Mouse (Mus musculus) spleen, postnatal 36 days (tissue): ENCODE measurements around the gene Cxcr2.
A peak's percentile ranks its signal among the peaks of the same experiment; 100 is the strongest.

Source experiments
- DNase-seq, 2 experiments: peaks; one replicate each; pipeline ENCODE4 v3.0.0; 2022; ENCODE audit warnings: low spot score in 2 of 2, mixed read lengths in 1 of 2

Cxcr2 gene

DNA sequence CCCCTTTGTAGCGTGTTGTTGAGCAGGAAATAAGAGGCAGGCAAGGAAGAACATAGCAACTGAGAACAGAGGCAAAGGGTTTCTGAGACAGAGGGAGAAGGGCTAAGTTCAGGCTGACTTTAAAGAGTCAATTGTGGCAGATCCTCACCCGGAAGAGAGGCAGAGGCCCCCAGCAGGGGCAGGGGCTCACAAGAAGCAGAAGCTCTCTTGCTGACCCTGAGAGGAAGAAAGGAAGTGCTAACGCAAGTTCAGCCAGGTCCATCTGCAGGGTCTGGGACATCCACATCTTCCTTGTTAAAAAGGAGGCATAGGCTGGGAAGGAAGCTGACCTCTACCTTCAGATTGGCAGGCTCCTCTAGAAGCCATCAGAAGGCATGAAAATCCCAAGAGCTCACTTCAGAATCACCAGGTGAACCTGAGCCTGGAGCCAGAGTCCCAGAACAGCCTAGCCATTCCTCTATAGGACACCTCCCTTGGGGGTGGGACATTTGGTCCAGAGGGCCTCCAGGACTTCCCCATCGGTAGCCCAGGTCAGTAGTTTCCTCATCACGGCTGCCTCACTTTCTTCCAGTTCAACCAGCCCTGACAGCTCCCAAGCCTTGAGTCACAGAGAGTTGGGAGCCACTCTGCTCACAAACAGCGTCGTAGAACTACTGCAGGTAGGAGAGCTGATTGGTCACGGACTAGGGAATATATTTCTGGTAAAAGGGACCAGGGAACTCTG is at the start of gene Cxcr2:
Gene Cxcr2 (plus strand): TSS at position 529 of the 724 bp plus-strand sequence.
- DNase-seq = no peak

DNA sequence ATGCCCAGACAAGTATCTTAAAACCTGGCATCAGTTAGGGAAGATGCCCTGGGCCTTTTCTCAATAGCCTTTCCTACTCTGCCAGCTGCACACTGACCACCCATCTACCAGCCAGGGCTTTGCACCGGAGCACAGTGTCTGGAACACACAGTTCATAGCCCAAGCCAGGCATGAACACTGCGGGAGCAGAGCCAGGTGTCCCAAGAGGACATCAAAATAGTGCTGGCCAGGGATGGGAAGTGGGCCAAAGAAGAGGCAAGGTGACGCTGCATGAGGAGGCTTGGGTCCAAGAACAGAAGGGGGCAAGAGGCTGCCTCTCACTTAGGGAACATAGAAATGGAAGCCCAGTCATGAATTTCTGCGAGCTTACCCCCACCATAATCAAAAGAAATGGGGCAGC is 48.1 kb upstream of the Cxcr2 start:
- DNase-seq = no peak

GRCm38 (mm10) chr1:74106214-74106613 is 47.6 kb upstream of the Cxcr2 start:
- DNase-seq = no peak

- DNase-seq = no peak
Measured at GRCm38 (mm10) chr1:74107931-74108618, 45.7 kb upstream of the Cxcr2 start.

DNA sequence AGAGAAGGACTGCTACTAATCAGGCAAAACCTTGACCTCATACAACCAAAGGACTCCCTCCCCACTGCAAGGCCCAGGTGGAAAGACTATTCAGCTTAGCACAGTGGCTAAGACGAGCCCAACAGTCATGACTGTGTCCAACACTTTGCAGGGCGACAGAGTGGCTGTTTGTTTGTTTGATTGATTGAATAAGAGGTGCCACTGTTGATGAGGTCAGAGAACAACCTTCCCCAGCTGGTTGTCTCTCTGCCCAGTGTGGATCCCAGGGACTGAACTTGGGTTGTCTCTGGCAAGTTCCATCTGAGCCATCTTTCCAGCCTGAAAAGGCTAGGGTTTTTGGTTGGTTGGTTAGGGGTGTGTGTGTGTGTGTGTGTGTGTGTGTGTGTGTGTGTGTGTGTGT is 44.1 kb upstream of the Cxcr2 start:
- DNase-seq = no peak

- no peak for DNase-seq
Measured at GRCm38 (mm10) chr1:74110932-74111695, 42.7 kb upstream of the Cxcr2 start.

GRCm38 (mm10) chr1:74111696-74112030 is 42.1 kb upstream of the Cxcr2 start:
- DNase-seq = no peak

DNA sequence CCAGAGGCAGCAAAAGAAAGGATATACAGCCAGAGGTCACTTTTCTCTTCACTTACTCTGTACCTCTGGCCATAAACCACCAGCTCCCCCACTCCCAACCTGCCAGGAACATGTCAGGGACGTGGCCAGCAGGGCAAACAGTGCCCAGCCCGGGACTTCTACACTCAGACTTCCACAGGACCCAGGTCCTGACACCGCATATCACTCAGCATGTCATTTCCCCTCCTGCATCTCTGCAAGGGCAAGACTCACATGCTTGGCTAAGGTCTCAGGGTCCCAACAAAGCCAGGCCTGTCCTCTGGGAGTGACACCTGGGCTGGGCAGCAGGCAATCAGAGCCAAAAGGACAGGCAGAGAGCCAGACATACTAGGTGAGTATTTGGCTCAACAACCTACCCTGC is 40.7 kb upstream of the Cxcr2 start:
- no peak for DNase-seq

GRCm38 (mm10) chr1:74117876-74118275 is 35.9 kb upstream of the Cxcr2 start:
- no peak for DNase-seq

- no peak for DNase-seq
Measured at GRCm38 (mm10) chr1:74119115-74119514, 34.7 kb upstream of the Cxcr2 start.

DNA sequence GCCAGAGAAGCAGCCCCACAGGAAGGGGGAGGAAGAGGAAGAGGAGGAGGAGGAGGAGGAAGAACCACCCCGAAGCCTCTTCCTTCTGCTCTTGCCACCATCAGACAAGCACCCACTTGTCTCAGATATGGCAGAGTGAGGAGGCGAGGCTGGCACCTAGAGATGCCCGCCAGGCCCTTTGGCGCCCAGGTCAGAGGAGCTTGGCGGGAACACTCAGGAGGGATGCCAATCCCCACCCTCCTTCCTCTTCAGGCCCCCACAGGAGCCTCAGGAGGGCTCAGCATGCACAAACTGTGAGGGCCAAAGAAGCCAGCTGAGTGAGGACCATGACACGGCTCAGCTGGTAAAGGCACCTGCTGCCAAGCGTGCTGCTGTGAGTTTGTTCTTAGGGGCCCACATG is 32.7 kb upstream of the Cxcr2 start:
- no peak for DNase-seq

DNA sequence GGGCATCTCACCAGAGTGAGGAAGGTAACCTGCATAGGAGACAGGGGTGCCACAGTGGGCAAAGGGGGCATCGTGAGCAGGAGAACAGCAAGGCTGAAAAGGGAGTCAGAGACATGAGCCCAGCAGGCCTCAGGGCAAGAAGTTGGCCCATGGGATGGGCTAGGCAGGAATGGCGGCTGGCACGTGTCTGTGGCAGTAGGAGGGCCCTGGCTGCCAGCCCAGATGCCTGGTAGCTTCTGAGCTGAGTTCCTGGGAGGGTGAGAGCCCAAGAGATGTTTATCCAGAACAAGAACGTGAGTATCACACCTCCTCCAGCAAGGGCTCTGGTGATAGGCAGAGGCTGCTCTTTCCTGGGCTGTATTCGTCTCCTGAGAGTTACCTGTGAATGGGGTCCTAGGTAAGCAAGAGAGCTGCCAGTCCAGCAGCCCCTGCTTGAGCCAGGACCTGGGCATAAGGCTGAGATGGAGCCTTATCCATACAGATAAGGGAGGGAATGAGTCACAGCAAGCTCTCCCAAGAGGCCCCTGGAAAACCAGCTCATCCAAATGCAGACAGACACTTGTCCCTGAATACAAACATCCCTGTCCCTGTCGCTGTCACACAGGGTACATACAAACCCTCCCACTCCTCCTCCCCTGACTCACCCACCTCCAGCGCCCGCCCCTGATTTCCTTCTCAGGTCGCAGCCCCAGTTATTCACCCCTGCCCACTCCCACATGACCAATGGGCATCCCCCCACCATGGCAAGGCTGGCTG is 31.8 kb upstream of the Cxcr2 start:
- no peak for DNase-seq

DNA sequence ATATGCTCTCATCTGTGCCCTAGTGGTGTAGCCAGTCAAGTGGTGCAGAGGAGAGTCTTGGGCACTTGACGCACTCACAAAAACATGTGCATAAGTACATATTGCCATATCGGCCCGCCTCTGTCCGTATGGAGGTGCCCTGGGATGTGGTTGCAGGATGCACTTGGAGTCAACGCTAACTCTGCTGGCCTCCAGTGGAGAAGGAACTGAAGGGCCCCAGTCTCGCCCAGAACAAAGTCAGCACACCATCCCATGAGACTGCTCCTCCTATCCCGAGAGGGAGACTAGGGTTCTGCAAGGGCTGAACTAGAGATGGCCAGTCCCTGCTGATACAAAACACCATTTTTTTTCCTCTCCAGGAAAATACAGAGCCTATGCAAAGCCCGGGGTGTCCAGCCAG is 30.6 kb upstream of the Cxcr2 start:
- DNase-seq = no peak

DNA sequence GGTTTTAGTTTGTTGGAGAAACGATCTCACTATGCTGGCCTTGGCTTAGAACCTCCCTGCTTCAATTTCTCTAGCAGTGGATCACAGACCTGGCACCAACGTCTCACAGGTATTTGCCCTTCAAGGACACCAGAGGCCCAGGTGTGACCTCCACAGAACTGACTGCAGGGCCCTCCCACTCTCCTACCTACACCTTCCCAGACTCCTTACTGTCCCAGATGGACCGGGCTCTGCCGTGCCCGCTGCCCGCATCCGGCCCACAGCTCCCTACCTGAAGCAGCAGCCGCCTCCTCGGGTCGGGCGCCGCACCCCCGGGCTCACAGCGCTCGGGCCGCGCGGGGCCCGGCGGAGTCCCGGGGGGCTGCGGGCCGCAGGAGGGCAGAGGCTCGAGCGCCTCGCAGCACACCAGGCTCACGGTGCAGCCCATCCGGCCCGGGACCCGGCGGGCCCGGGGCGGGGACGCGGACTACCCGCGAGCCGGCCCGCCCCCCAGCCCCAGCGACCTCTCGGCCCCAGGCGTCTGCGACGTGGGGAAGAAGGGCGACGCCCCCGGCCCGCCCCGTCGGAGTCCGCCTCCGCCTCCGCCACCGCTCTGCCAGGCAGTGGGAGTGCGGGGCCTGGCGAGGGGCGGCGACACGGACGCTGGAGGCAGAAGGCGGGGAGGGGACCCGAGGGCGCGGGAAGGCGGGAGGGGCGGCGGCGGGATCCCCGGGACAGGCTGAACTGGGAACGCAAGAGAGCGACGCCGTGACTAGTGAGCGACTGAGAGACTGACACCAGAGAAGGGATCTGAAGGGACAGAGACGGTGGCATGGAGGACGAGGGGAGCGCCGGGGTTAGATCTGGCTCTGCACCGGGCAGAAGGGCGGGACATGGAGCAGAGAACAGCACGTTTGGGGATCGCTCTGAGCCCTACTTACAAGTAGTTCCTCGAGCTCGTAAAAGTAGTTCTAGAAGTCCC is 29.5 kb upstream of the Cxcr2 start, which contains the start of gene Tns1:
Gene Tns1 (minus strand): TSS at position 429 of the 961 bp plus-strand sequence.
- peak; percentile 25 to 36 for DNase-seq

GRCm38 (mm10) chr1:74124991-74125552 is 28.7 kb upstream of the Cxcr2 start, which contains the start of gene Rufy4:
Gene Rufy4, plus strand, starts transcription at chr1:74125541.
- peak; percentile 84 to 86 for DNase-seq

- DNase-seq = no peak
Measured at GRCm38 (mm10) chr1:74130883-74131659, 22.7 kb upstream of the Cxcr2 start.

DNA sequence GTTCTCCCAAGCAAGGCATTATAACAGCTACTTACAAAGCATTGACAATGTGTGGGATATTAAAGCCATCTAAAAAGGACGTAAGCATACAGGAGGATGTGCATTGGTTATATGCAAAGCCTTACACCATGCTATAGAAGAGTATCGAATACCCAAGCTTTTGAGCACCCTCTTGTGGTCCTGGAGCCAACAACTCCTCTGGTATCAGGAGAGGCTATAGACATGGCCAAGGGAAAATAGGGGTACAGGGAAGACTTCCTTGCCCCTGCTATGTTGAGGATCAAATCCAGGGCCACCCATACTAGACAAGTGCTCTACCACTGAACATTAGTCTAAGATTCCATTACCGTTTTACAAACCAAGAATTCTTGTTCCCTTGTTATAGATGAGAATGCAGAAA is 21.8 kb upstream of the Cxcr2 start:
- DNase-seq = no peak

DNA sequence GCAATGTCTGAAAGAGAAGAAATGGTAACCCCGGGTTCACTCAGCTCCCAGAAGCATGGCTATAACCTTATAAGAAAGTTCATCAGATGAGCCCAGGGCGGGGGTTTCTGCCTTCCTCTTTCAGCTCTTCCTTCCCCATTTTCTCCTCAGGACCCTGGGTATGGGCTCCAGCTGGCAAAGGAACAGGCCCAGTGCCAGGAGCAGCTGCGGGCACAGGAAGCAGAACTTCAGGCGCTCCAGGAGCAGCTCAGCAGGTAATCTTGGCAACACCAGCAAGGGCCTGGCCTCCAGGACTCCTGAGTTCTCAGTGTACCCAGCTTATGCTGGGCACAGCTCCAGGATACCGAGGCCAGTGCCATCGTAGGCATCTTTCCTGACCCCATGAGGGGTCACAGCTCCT is 19.8 kb upstream of the Cxcr2 start:
- peak; percentile 12 to 27 for DNase-seq

DNA sequence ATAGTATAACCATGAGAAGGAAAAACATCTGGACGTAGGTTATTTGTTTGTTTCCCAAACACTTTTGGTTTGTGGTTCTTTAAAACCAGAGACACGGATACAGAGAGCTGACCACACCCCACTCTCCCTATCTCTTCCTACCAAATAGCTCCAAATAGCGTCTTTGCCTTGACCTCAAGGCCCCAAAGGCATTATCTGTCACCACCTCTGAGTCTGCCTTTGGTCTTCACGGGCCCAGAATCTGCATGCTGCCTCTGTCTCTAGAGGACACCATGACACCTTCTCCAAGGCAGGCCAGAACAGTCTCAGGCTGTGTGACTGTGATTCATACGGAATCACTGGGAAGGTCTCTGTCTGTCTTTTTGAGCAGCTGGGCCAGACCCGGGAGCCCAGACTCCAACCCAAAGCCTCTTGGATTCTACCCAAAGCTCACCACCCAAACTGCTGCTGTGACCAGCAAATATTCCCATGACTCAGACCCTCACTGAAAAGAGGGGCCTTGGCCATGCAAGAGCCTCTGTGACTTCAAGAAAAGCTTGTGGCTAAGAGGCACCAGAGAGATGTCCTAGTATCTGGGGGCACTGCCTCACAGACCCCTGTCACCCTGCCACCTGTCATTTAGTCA is 18.4 kb upstream of the Cxcr2 start:
- DNase-seq = no peak
